Mouse (Mus musculus): ENCODE data around the gene Gm10271.

Gm10271 gene

GRCm38 (mm10) chr10:116978841-116979240 is 6.4 kb upstream of the Gm10271 start:
- no peak for DNase-seq (ENCODE audit: low read depth, low spot score)

- DNase-seq (ENCODE audit: low read depth, low spot score): no peak
These were observed 5.4 kb upstream of the Gm10271 start for GRCm38 (mm10) chr10:116977858-116978257.

GRCm38 (mm10) chr10:116977455-116977854 is 5.0 kb upstream of the Gm10271 start:
- no peak for DNase-seq (ENCODE audit: low read depth, low spot score)

- no peak for DNase-seq (ENCODE audit: low read depth, low spot score)
These were observed 3.7 kb downstream of the Gm10271 start for GRCm38 (mm10) chr10:116968741-116969140.

- no peak for DNase-seq (ENCODE audit: low read depth, low spot score)
These were observed 6.3 kb downstream of the Gm10271 start for GRCm38 (mm10) chr10:116966065-116966464.

- no peak for DNase-seq (ENCODE audit: low read depth, low spot score)
These were observed 7.1 kb downstream of the Gm10271 start for GRCm38 (mm10) chr10:116965297-116965696.

- DNase-seq (ENCODE audit: low read depth, low spot score): no peak
These were observed 7.8 kb downstream of the Gm10271 start for GRCm38 (mm10) chr10:116964571-116964970.

GRCm38 (mm10) chr10:116964084-116964483 is 8.3 kb downstream of the Gm10271 start:
- no peak for DNase-seq (ENCODE audit: low read depth, low spot score)

GRCm38 (mm10) chr10:116962803-116963202 is 9.6 kb downstream of the Gm10271 start:
- no peak for DNase-seq (ENCODE audit: low read depth, low spot score)

GRCm38 (mm10) chr10:116962152-116962551 is 10.3 kb downstream of the Gm10271 start:
- DNase-seq (ENCODE audit: low read depth, low spot score): no peak

- no peak for DNase-seq (ENCODE audit: low read depth, low spot score)
These were observed 14.4 kb downstream of the Gm10271 start for GRCm38 (mm10) chr10:116957867-116958551.

- DNase-seq (ENCODE audit: low read depth, low spot score): no peak
These were observed 15.8 kb downstream of the Gm10271 start for GRCm38 (mm10) chr10:116956483-116957158.

GRCm38 (mm10) chr10:116955191-116955590 is 17.2 kb downstream of the Gm10271 start:
- DNase-seq (ENCODE audit: low read depth, low spot score): no peak

- DNase-seq (ENCODE audit: low read depth, low spot score): no peak
These were observed 21.5 kb downstream of the Gm10271 start for GRCm38 (mm10) chr10:116950886-116951285.

GRCm38 (mm10) chr10:116950009-116950769 is 22.2 kb downstream of the Gm10271 start, which contains the start of gene Rab3ip:
TSS of gene Rab3ip (minus strand) at chr10:116950769.
- peak; percentile 83 for DNase-seq (ENCODE audit: low read depth, low spot score)

GRCm38 (mm10) chr10:116949111-116950008 is 23.0 kb downstream of the Gm10271 start:
- no peak for DNase-seq (ENCODE audit: low read depth, low spot score)

GRCm38 (mm10) chr10:116948414-116948813 is 24.0 kb downstream of the Gm10271 start:
- DNase-seq (ENCODE audit: low read depth, low spot score): no peak

- no peak for DNase-seq (ENCODE audit: low read depth, low spot score)
These were observed 27.5 kb downstream of the Gm10271 start for GRCm38 (mm10) chr10:116944940-116945339.

GRCm38 (mm10) chr10:116944144-116944543 is 28.3 kb downstream of the Gm10271 start:
- DNase-seq (ENCODE audit: low read depth, low spot score): no peak

- no peak for DNase-seq (ENCODE audit: low read depth, low spot score)
These were observed 29.4 kb downstream of the Gm10271 start for GRCm38 (mm10) chr10:116943025-116943424.

GRCm38 (mm10) chr10:116935028-116935427 is 37.4 kb downstream of the Gm10271 start:
- no peak for DNase-seq (ENCODE audit: low read depth, low spot score)

Measured in skeletal muscle tissue, adult 2 months (tissue).